Mouse (Mus musculus): ENCODE data around the gene Tgfbr1.

DNA sequence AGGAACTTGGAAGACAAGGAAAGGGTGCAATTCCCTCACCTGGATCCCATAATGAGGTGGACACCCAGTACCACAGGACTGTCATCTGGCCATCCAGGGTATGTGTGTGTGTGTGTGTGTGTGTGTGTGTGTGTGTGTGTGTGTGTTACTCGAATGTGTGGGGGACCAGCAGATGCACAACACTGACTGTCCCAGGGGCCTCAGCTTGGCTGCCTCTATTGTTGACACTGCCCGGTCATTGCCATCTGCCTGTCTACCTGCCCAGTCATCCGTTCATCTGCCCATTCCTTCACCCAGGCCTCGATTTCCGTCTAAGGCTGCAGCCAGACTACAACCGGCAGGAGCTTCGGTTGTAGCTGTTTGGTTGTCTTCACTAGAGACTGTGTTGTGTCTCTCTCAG is 79.7 kb downstream of the Tgfbr1 start:
- no peak for TF ChIP-seq POLR2A (IDR thresholded peaks at IDR 0.05; ENCODE audit: insufficient read depth, low read length)
- no peak for TF ChIP-seq EP300 (IDR thresholded peaks at IDR 0.05; ENCODE audit: insufficient read depth, low read depth, low read length)
- no peak for TF ChIP-seq CTCF (IDR thresholded peaks at IDR 0.05; ENCODE audit: low read depth, low read length)
